Mouse (Mus musculus) MEL (cell line): ENCODE results near the gene Ggt5. TPM values are rescaled to one million over a fixed set of nuclear protein-coding genes. Genes with fewer than 3 reads are reported as not detected.

Experiments
- DNase-seq: peaks from one replicate; pipeline ENCODE4 v3.0.0; 2011; ENCODE audit warnings: low read depth, low spot score
- H3K27ac ChIP-seq: 2 replicates; pipeline ENCODE4 v1.5.1; 2012; ENCODE audit warnings: low read depth, mild to moderate bottlenecking, control low read depth, low read length, moderate library complexity; ENCODE audit not compliant: control insufficient read depth
- H3K27me3 ChIP-seq, 2 experiments: fragments of 150-350 bp in 1 of 2; sonication (generic) in 1 of 2; 2 replicates each; pipeline ENCODE4 v1.6.1; 2012; ENCODE audit warnings: low read length in 2 of 2, mild to moderate bottlenecking in 2 of 2, improper control_type of control experiment in 1 of 2, moderate library complexity in 1 of 2; ENCODE audit not compliant: insufficient read depth in 2 of 2, control insufficient read depth in 1 of 2
- H3K36me3 ChIP-seq, 2 experiments: 2 replicates each; pipeline ENCODE4 v1.6.1; 2012 to 2014; ENCODE audit warnings: low read length in 2 of 2, improper control_type of control experiment in 1 of 2, inconsistent platforms in 1 of 2, mild to moderate bottlenecking in 1 of 2; ENCODE audit not compliant: insufficient read depth in 2 of 2, control insufficient read depth in 1 of 2
- H3K4me1 ChIP-seq, 2 experiments: fragments of 150-350 bp in 1 of 2; sonication (generic) in 1 of 2; 2 replicates each; pipeline ENCODE4 v1.6.1; 2012; ENCODE audit warnings: low read length in 2 of 2, improper control_type of control experiment in 1 of 2, mild to moderate bottlenecking in 1 of 2; ENCODE audit not compliant: insufficient read depth in 2 of 2, control insufficient read depth in 1 of 2
- H3K4me3 ChIP-seq, 2 experiments: fragments of 150-350 bp in 1 of 2; sonication (generic) in 1 of 2; 2 replicates each; pipeline ENCODE4 v1.5.1; 2012; ENCODE audit warnings: low read depth in 2 of 2, low read length in 2 of 2, mild to moderate bottlenecking in 2 of 2, moderate library complexity in 2 of 2, control low read depth in 1 of 2, improper control_type of control experiment in 1 of 2; ENCODE audit not compliant: control insufficient read depth in 1 of 2, insufficient read depth in 1 of 2
- H3K79me2 ChIP-seq: 2 replicates; pipeline ENCODE4 v1.6.1; 2012; ENCODE audit warnings: mild to moderate bottlenecking, low read length, moderate library complexity; ENCODE audit not compliant: control insufficient read depth, poor library complexity, insufficient read depth
- H3K9ac ChIP-seq: 2 replicates; pipeline ENCODE4 v1.6.1; 2012; ENCODE audit warnings: low read depth, mild to moderate bottlenecking, control low read depth, low read length, moderate library complexity; ENCODE audit not compliant: control insufficient read depth, poor library complexity, severe bottlenecking
- H3K9me3 ChIP-seq: fragments of 150-350 bp; sonication (generic); replicated peaks from 2 replicates; pipeline ENCODE4 v1.6.1; 2012; ENCODE audit warnings: mild to moderate bottlenecking, low read length, improper control_type of control experiment, moderate library complexity; ENCODE audit not compliant: insufficient read depth
- BHLHE40 ChIP-seq: IDR thresholded peaks from 2 replicates; pipeline ENCODE4 v1.6.1; 2012; ENCODE audit warnings: low read depth, mild to moderate bottlenecking, inconsistent platforms, low read length, improper control_type of control experiment, borderline replicate concordance
- CHD1 ChIP-seq: IDR thresholded peaks from 2 replicates; pipeline ENCODE4 v1.6.1; 2012; ENCODE audit warnings: low read depth, mild to moderate bottlenecking, inconsistent platforms, low read length, improper control_type of control experiment
- CHD2 ChIP-seq: IDR thresholded peaks from 2 replicates; pipeline ENCODE4 v1.6.1; 2011; ENCODE audit warnings: low read length, improper control_type of control experiment
- E2F4 ChIP-seq: IDR thresholded peaks from 2 replicates; pipeline ENCODE4 v1.6.1; 2011; ENCODE audit warnings: low read depth, low read length, improper control_type of control experiment, borderline replicate concordance
- ELF1 ChIP-seq: IDR thresholded peaks from 2 replicates; pipeline ENCODE4 v1.6.1; 2014; ENCODE audit warnings: low read depth, mild to moderate bottlenecking, inconsistent platforms, low read length, improper control_type of control experiment, moderate library complexity
- EP300 ChIP-seq, 2 experiments: IDR thresholded peaks; 2 replicates each; pipeline ENCODE4 v1.6.1; 2011; ENCODE audit warnings: improper control_type of control experiment in 2 of 2, low read length in 2 of 2, low read depth in 1 of 2, mild to moderate bottlenecking in 1 of 2
- ETS1 ChIP-seq: IDR thresholded peaks from 2 replicates; pipeline ENCODE4 v1.6.1; 2012; ENCODE audit warnings: low read depth, mild to moderate bottlenecking, inconsistent platforms, low read length, improper control_type of control experiment, moderate library complexity
- GABPA ChIP-seq: IDR thresholded peaks from 2 replicates; pipeline ENCODE4 v1.6.1; 2012; ENCODE audit warnings: low read depth, mild to moderate bottlenecking, inconsistent platforms, low read length, improper control_type of control experiment, moderate library complexity
- GATA1 ChIP-seq: IDR thresholded peaks from 2 replicates; pipeline ENCODE4 v1.6.1; 2011; ENCODE audit warnings: low read depth, low read length, improper control_type of control experiment
- HCFC1 ChIP-seq: IDR thresholded peaks from 2 replicates; pipeline ENCODE4 v1.6.1; 2012; ENCODE audit warnings: low read depth, mild to moderate bottlenecking, inconsistent platforms, low read length, improper control_type of control experiment, moderate library complexity
- JUND ChIP-seq: IDR thresholded peaks from 2 replicates; pipeline ENCODE4 v1.6.1; 2011; ENCODE audit warnings: low read depth, mild to moderate bottlenecking, improper control_type of control experiment, low read length
- KAT2A ChIP-seq: conservative IDR thresholded peaks from 2 replicates; pipeline ENCODE4 v1.6.1; 2012; ENCODE audit warnings: low read depth, low read length, improper control_type of control experiment, inconsistent platforms
- MAFK ChIP-seq: IDR thresholded peaks from 2 replicates; pipeline ENCODE4 v1.6.1; 2011; ENCODE audit warnings: low read depth, mild to moderate bottlenecking, low read length, improper control_type of control experiment, borderline replicate concordance
- MAX ChIP-seq: IDR thresholded peaks from 2 replicates; pipeline ENCODE4 v1.6.1; 2011; ENCODE audit warnings: low read length, improper control_type of control experiment
- MAZ ChIP-seq: IDR thresholded peaks from 2 replicates; pipeline ENCODE4 v1.6.1; 2012; ENCODE audit warnings: low read depth, mild to moderate bottlenecking, inconsistent platforms, low read length, improper control_type of control experiment
- MEF2A ChIP-seq: IDR thresholded peaks from 2 replicates; pipeline ENCODE4 v1.6.1; 2014; ENCODE audit warnings: low read depth, mild to moderate bottlenecking, inconsistent platforms, low read length, improper control_type of control experiment; ENCODE audit not compliant: poor library complexity, insufficient replicate concordance, severe bottlenecking; ENCODE audit errors: extremely low read depth
- MXI1 ChIP-seq: IDR thresholded peaks from 2 replicates; pipeline ENCODE4 v1.6.1; 2011; ENCODE audit warnings: mild to moderate bottlenecking, low read depth, low read length, improper control_type of control experiment
- MYB ChIP-seq: IDR thresholded peaks from 2 replicates; pipeline ENCODE4 v1.6.1; 2011; ENCODE audit warnings: mild to moderate bottlenecking, low read depth, low read length, improper control_type of control experiment
- MYC ChIP-seq: IDR thresholded peaks from 2 replicates; pipeline ENCODE4 v1.6.1; 2011; ENCODE audit warnings: low read depth, mild to moderate bottlenecking, low read length, improper control_type of control experiment, moderate library complexity
- NELFE ChIP-seq: IDR thresholded peaks from 2 replicates; pipeline ENCODE4 v1.6.1; 2011; ENCODE audit warnings: low read depth, low read length, improper control_type of control experiment
- NRF1 ChIP-seq: IDR thresholded peaks from 2 replicates; pipeline ENCODE4 v1.6.1; 2014; ENCODE audit warnings: low read depth, mild to moderate bottlenecking, inconsistent platforms, low read length, improper control_type of control experiment, moderate library complexity; ENCODE audit not compliant: poor library complexity, insufficient read depth, severe bottlenecking
- POLR2A ChIP-seq, 2 experiments: IDR thresholded peaks; 2 replicates each; pipeline ENCODE4 v1.6.1; 2011 to 2012; ENCODE audit warnings: low read length in 2 of 2, mild to moderate bottlenecking in 2 of 2, control low read depth in 1 of 2, improper control_type of control experiment in 1 of 2, low read depth in 1 of 2, moderate library complexity in 1 of 2; ENCODE audit not compliant: control insufficient read depth in 1 of 2, insufficient read depth in 1 of 2, poor library complexity in 1 of 2
- POLR2AphosphoS2 ChIP-seq: IDR thresholded peaks from 2 replicates; pipeline ENCODE4 v1.6.1; 2011; ENCODE audit warnings: low read length, improper control_type of control experiment
- POLR2AphosphoS5 ChIP-seq: IDR thresholded peaks from 2 replicates; pipeline ENCODE4 v1.6.1; 2012; ENCODE audit warnings: low read depth, borderline replicate concordance, mild to moderate bottlenecking, inconsistent platforms, low read length, moderate library complexity, mixed read lengths
- RAD21 ChIP-seq: IDR thresholded peaks from 2 replicates; pipeline ENCODE4 v1.6.1; 2011; ENCODE audit warnings: mild to moderate bottlenecking, low read depth, low read length, improper control_type of control experiment
- RCOR1 ChIP-seq: IDR thresholded peaks from 2 replicates; pipeline ENCODE4 v1.6.1; 2012; ENCODE audit warnings: low read depth, mild to moderate bottlenecking, inconsistent platforms, low read length, improper control_type of control experiment
- SIN3A ChIP-seq: IDR thresholded peaks from 2 replicates; pipeline ENCODE4 v1.6.1; 2012; ENCODE audit warnings: low read length, improper control_type of control experiment, inconsistent platforms
- SMC3 ChIP-seq: IDR thresholded peaks from 2 replicates; pipeline ENCODE4 v1.6.1; 2011; ENCODE audit warnings: low read depth, low read length, improper control_type of control experiment
- TAL1 ChIP-seq: IDR thresholded peaks from 2 replicates; pipeline ENCODE4 v1.6.1; 2012; ENCODE audit warnings: mild to moderate bottlenecking, inconsistent platforms, low read length, moderate library complexity, mixed read lengths
- TBP ChIP-seq: IDR thresholded peaks from 2 replicates; pipeline ENCODE4 v1.8.0; 2011; ENCODE audit warnings: low read depth, low read length, improper control_type of control experiment
- TCF12 ChIP-seq: IDR thresholded peaks from 2 replicates; pipeline ENCODE4 v1.6.1; 2014; ENCODE audit warnings: low read depth, mild to moderate bottlenecking, inconsistent platforms, low read length, improper control_type of control experiment, moderate library complexity
- USF1 ChIP-seq: IDR thresholded peaks from 2 replicates; pipeline ENCODE4 v1.6.1; 2014; ENCODE audit warnings: low read depth, mild to moderate bottlenecking, inconsistent platforms, low read length, improper control_type of control experiment, moderate library complexity
- USF2 ChIP-seq, 2 experiments: IDR thresholded peaks; 2 replicates each; pipeline ENCODE4 v1.6.1; 2011 to 2012; ENCODE audit warnings: improper control_type of control experiment in 2 of 2, low read length in 2 of 2, borderline replicate concordance in 1 of 2, inconsistent platforms in 1 of 2, low read depth in 1 of 2, mild to moderate bottlenecking in 1 of 2; ENCODE audit not compliant: insufficient read depth in 1 of 2
- ZC3H11A ChIP-seq: IDR thresholded peaks from 2 replicates; pipeline ENCODE4 v1.6.1; 2012; ENCODE audit warnings: low read depth, mild to moderate bottlenecking, inconsistent platforms, low read length, improper control_type of control experiment
- ZKSCAN1 ChIP-seq: IDR thresholded peaks from 2 replicates; pipeline ENCODE4 v1.6.1; 2012; ENCODE audit warnings: low read depth, mild to moderate bottlenecking, inconsistent platforms, low read length, improper control_type of control experiment, moderate library complexity
- ZNF384 ChIP-seq: IDR thresholded peaks from 2 replicates; pipeline ENCODE4 v1.6.1; 2012; ENCODE audit warnings: low read depth, mild to moderate bottlenecking, inconsistent platforms, low read length, improper control_type of control experiment
- polyA plus RNA-seq, 2 experiments: library from polyadenylated mRNA; stranded (reverse) in 1 of 2; unstranded in 1 of 2; fragments of >175 nt in 1 of 2; fragments of >200 nt in 1 of 2; gene quantifications; 2 replicates each; pipeline versions ENCODE4 v1.2.1 to v1.2.4; 2012; ENCODE audit warnings: low replicate concordance in 2 of 2, low read depth in 1 of 2; ENCODE audit not compliant: insufficient read length in 2 of 2, insufficient read depth in 1 of 2, missing spikeins in 1 of 2
- total RNA-seq: library from RNA; depleted of rRNA; stranded (reverse); fragments of 300-350 nt; gene quantifications from 2 replicates; pipeline ENCODE4 v1.2.3, GENCODE M21; 2012

Ggt5 gene
- total and polyA plus RNA-seq, 3 experiments, result 0.11 TPM; not detected in 2

GRCm38 (mm10) chr10:75591211-75591894 is 2.2 kb downstream of the Ggt5 start:
- Histone ChIP-seq H3K4me1 (peaks cover 8 to 32% of the 10 kb centered on the region in 2 experiments), H3K9me3 (no peaks in the 10 kb centered on the region), H3K9ac (peak overlapping the region; percentile 43), H3K79me2 (no peaks in the 10 kb centered on the region), H3K36me3 (peaks cover 0 to 13% of the 10 kb centered on the region in 2 experiments; a peak in 2 of 4 replicates), H3K4me3 (peak overlapping the region; percentile 12 to 25; a peak in 2 of 4 replicates), H3K27me3 (no peaks in the 10 kb centered on the region), H3K27ac (peak overlapping the region; percentile 70)
- peak; percentile 95 for DNase-seq
- TF ChIP-seq JUND, result no peak
- TF ChIP-seq NELFE, result peak; percentile 12; the same call in 1 of the 2 replicates
- no peak for TF ChIP-seq TCF12
- no peak for TF ChIP-seq ELF1
- TF ChIP-seq GABPA, result no peak
- TF ChIP-seq USF2 (IDR thresholded peaks at IDR 0.05; ENCODE audit: borderline replicate concordance in 1 of 2, insufficient read depth in 1 of 2, low read depth in 1 of 2, low read length in 2 of 2), result no peak
- no peak; the same call in 1 of the 2 replicates for TF ChIP-seq TBP
- TF ChIP-seq E2F4, result no peak
- TF ChIP-seq TAL1, result no peak; the same call in 1 of the 2 replicates
- TF ChIP-seq MXI1, result peak; percentile 39; the same call in 1 of the 2 replicates
- no peak for TF ChIP-seq CHD2
- TF ChIP-seq GATA1, result no peak
- TF ChIP-seq POLR2AphosphoS5, result no peak
- no peak for TF ChIP-seq NRF1
- TF ChIP-seq ETS1, result peak; percentile 62; the same call in 1 of the 2 replicates
- no peak for TF ChIP-seq RAD21
- TF ChIP-seq MEF2A, result no peak
- TF ChIP-seq ZC3H11A, result no peak
- TF ChIP-seq MAZ, result peak; percentile 85; the same call in 1 of the 2 replicates
- TF ChIP-seq POLR2A (IDR thresholded peaks at IDR 0.05; ENCODE audit: control insufficient read depth in 1 of 2, insufficient read depth in 1 of 2, low read depth in 1 of 2, low read length in 2 of 2, poor library complexity in 1 of 2), result peak in 1 of 2 experiments; percentile 51; a peak in 1 of 4 replicates
- TF ChIP-seq MYC, result peak; percentile 52; the same call in 1 of the 2 replicates
- TF ChIP-seq POLR2AphosphoS2, result no peak
- peak; percentile 52 to 59 for TF ChIP-seq EP300 (IDR thresholded peaks at IDR 0.05; ENCODE audit: low read depth in 1 of 2, low read length in 2 of 2)
- TF ChIP-seq MYB, result no peak
- TF ChIP-seq MAX, result peak; percentile 39; the same call in 1 of the 2 replicates
- no peak for TF ChIP-seq USF1
- TF ChIP-seq SIN3A, result peak; percentile 83
- no peak for TF ChIP-seq MAFK
- no peak for TF ChIP-seq KAT2A
- 0 out of 2 replicates have a peak, but pooled peaks have one; percentile 20 for TF ChIP-seq SMC3
- peak; percentile 61; the same call in 1 of the 2 replicates for TF ChIP-seq HCFC1
- TF ChIP-seq CHD1, result no peak
- TF ChIP-seq RCOR1, result peak; percentile 25; the same call in 1 of the 2 replicates
- TF ChIP-seq ZNF384, result no peak
- TF ChIP-seq ZKSCAN1, result no peak
- TF ChIP-seq BHLHE40, result no peak
